Mouse (Mus musculus): ENCODE data around the gene Tpp1. TPM values are rescaled to one million over a fixed set of nuclear protein-coding genes. Genes with fewer than 3 reads are reported as not detected.
"Not testable (repeated sequence)": the region's sequence is repeated elsewhere in the genome, so short reads cannot be mapped to it uniquely, and the experiment has no call there.

The Tpp1 gene
- total RNA-seq, 2 experiments from 2014 or later, result 14.3 to 73.5 TPM

GRCm38 (mm10) chr7:105762517-105763270, 10.7 kb upstream of the Tpp1 start:
- peak; percentile 27; the same call in 1 of the 2 replicates for ATAC-seq (replicated peaks; ENCODE audit: poor library complexity)

GRCm38 (mm10) chr7:105761813-105762484, 9.9 kb upstream of the Tpp1 start:
- peak; percentile 37 for ATAC-seq (replicated peaks; ENCODE audit: poor library complexity)

- ATAC-seq (replicated peaks; ENCODE audit: poor library complexity), result no peak
Observed at GRCm38 (mm10) chr7:105753281-105753680, 1.2 kb upstream of the Tpp1 start.

GRCm38 (mm10) chr7:105752716-105753115, 681 bp upstream of the Tpp1 start:
- ATAC-seq (replicated peaks; ENCODE audit: poor library complexity), result no peak

GRCm38 (mm10) chr7:105747776-105748175, 4.3 kb downstream of the Tpp1 start:
- ATAC-seq (replicated peaks; ENCODE audit: poor library complexity), result no peak

GRCm38 (mm10) chr7:105743926-105744590, 8.0 kb downstream of the Tpp1 start, which contains the start of gene Taf10:
Gene Taf10 (minus strand): TSS chr7:105744361.
- peak; percentile 95 for ATAC-seq (replicated peaks; ENCODE audit: poor library complexity)

GRCm38 (mm10) chr7:105743246-105743925, 8.6 kb downstream of the Tpp1 start:
- not testable (repeated sequence) for ATAC-seq (replicated peaks; ENCODE audit: poor library complexity)

GRCm38 (mm10) chr7:105742539-105743215, 9.4 kb downstream of the Tpp1 start:
- ATAC-seq (replicated peaks; ENCODE audit: poor library complexity), result not testable (repeated sequence)

GRCm38 (mm10) chr7:105741978-105742377, 10.1 kb downstream of the Tpp1 start:
- ATAC-seq (replicated peaks; ENCODE audit: poor library complexity), result no peak

- ATAC-seq (replicated peaks; ENCODE audit: poor library complexity), result no peak
Observed at GRCm38 (mm10) chr7:105740851-105741250, 11.2 kb downstream of the Tpp1 start.

GRCm38 (mm10) chr7:105740089-105740795, 11.8 kb downstream of the Tpp1 start:
- ATAC-seq (replicated peaks; ENCODE audit: poor library complexity), result no peak

GRCm38 (mm10) chr7:105738948-105739347, 13.1 kb downstream of the Tpp1 start:
- ATAC-seq (replicated peaks; ENCODE audit: poor library complexity), result peak; percentile 59

- ATAC-seq (replicated peaks; ENCODE audit: poor library complexity), result no peak
Observed at GRCm38 (mm10) chr7:105738286-105738685, 13.7 kb downstream of the Tpp1 start.

- no peak for ATAC-seq (replicated peaks; ENCODE audit: poor library complexity)
Observed at GRCm38 (mm10) chr7:105737648-105738047, 14.4 kb downstream of the Tpp1 start.

GRCm38 (mm10) chr7:105736911-105737521, 15.0 kb downstream of the Tpp1 start, which contains the start of gene Rrp8:
Gene Rrp8 (minus strand): TSS chr7:105737385.
- peak; percentile 8 for ATAC-seq (replicated peaks; ENCODE audit: poor library complexity)

GRCm38 (mm10) chr7:105736264-105736901, 15.7 kb downstream of the Tpp1 start, which contains the start of gene Ilk:
Gene Ilk (plus strand): TSS chr7:105736592.
- ATAC-seq (replicated peaks; ENCODE audit: poor library complexity), result peak; percentile 80

GRCm38 (mm10) chr7:105735464-105735863, 16.6 kb downstream of the Tpp1 start:
- not testable (repeated sequence) for ATAC-seq (replicated peaks; ENCODE audit: poor library complexity)

GRCm38 (mm10) chr7:105734826-105735225, 17.2 kb downstream of the Tpp1 start:
- no peak for ATAC-seq (replicated peaks; ENCODE audit: poor library complexity)

GRCm38 (mm10) chr7:105733836-105734235, 18.2 kb downstream of the Tpp1 start:
- no peak for ATAC-seq (replicated peaks; ENCODE audit: poor library complexity)

All from megakaryocyte progenitor cell, adult 5-6 weeks (primary cell).